Mouse (Mus musculus): ENCODE measurements around the gene Sdc1.

Gene Sdc1

DNA sequence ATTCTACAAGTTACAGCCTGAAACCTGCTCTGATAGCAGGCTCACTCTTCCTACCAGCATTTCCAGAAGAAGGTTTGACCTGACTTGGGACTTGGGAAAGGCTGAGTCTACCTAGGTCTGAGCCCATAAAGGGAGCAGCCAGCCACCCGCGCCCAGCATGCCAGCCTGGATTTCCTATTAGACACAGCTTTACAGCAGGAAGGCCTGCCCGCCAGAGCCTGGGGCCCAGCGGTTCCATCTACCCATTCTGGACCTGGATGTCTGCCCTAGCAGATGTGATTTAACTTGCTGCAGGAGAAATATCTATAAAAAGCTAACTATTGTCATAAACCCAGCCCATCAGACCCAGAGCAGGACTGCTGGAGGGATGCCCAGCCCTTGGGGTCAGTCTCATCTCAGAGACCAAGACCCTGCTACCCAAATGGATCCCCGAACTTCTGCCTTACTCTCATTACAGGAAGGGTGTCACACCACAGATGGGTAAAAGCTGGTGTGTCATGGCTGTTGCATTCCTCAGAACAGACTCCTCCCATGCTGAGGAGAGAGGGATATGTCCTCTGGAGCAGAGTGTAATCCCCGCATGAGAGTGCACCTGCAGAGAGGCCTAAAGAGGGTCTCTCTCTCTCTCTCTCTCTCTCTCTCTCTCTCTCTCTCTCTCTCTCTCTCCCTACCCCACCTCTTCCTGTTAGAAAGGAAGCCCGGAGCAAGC lies 54.0 kb downstream of the Sdc1 start:
- DNase-seq (ENCODE audit: low read depth, low spot score) = no peak

DNA sequence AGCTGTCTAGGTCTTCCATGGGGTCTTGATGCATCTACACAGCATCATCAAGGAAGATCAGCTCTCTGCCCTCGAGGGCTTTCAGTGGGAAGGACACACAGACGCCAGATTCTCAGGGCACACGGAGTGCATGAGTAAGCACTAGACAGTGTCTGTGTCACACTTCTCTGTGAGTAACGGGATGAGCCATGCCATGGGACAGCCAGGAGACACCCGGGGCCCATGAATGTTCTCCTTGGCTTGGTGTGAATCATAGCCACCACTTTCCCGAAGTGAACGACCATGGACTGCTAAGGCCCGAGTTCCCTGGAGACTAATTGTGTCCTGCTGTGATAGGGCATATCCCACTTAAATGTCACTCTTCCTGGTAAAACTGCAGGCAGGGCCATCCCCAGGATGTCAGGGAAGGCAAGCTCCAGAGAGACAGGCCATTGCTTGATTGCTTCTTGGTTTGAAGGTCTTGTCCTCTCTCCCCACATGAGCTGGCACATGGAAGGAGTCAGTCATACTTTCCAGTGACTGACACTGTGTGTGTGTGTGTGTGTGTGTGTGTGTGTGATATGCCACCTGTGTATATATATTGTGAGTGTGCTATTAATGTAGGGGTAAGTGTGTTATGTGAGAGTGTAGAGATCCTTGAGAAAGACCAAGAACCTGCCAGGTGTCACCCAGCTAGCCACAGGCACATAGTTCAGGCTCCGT lies 56.0 kb downstream of the Sdc1 start:
- DNase-seq (ENCODE audit: low read depth, low spot score) = no peak

DNA sequence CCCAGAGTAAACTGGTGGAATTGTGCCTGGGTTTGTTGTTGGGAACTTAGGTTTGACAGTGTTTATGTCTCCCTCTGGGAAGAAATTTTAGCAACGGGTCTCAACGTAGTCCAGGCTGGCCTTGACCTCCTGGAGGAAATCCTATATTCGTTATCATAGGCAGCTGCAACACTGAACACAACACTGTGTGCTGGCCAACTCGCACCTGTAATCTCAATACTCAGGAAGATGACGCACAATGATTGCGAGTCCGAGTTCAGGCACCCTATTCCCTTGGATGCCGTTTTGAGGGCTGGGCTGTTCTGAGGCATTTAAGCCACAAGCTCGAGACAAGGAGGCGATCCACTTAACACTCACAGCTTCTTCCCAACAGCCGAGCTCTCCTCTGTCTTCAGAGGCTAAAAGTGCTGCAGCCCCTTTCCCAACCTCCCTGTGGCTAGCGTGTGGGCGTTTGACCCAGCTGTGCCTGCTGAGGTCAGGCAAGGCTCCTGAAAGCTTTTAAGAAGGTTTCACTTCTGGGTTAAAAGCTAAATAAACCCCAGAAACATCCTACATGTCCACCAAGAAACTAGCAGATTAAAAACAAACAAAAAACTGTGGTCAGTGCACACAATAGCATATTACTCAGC lies 58.0 kb downstream of the Sdc1 start:
- DNase-seq (ENCODE audit: low read depth, low spot score) = no peak

DNA sequence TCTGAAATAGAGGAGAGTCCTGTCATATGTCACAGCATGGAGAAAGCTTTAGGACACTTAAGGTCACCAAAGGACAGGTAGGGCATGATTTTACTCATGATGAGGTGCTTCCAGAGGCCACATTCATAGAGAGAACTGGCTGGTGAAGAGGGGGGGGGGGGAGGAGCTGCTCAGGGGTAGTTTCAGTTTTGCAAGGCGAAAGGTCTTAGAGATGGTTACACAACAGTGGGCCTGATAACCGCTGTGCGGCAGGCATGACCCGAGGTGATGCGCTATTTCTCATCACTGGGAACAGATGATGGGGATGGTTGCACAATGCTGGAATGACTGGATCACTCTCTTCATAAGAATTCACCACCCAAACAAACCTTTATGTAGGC lies 58.5 kb downstream of the Sdc1 start:
- no peak for DNase-seq (ENCODE audit: low read depth, low spot score)

DNA sequence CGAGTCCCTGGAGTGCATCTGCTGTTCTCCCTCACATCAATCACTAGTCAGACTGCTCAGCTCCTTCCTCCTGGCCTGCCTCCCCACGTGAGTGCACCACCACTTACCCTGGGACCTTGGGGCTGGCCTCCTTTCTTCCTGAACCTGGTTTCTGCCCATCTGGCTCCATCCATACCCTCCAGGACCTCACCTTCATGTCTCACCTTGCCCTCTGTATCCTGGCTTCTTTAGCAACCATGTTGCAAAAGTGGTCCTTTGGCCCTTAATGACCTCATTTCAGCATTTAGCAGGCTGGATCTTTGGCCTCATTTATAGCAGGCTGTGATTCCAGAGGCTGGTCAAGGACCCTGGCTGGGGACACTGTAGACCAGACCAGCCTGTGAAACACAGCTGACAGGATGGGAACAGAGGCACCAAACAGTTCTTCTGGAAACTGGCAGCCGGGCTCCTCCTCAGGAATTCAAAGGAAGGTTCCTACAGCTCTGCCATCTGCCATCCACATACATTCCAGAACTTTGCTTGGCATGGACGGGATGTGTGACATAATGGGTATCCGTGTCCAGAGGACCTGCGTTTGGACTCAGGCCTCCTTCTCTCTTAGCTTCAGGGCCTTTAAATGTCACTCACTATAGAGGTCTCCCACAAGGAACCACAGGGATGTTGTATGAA lies 60.0 kb downstream of the Sdc1 start:
- no peak for DNase-seq (ENCODE audit: low read depth, low spot score)

DNA sequence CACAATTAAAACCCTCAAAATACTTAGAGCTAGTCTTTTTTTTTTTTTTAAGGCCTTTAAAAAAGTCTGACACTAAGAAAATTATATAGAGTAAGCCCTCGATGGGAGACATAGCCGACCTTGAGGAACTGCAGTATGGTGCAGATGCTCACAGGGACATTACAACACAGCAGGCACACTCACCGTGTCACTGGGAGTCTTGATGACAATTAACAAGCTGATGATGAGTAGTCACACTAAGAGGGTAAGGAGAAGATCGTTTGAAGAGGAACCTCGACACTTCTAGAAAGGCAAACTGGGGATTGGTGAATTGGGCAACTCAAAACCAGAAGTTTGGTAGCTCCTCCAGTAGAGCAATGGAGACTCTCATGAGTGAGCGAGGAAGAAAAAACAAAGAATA lies 60.6 kb downstream of the Sdc1 start:
- no peak for DNase-seq (ENCODE audit: low read depth, low spot score)

DNA sequence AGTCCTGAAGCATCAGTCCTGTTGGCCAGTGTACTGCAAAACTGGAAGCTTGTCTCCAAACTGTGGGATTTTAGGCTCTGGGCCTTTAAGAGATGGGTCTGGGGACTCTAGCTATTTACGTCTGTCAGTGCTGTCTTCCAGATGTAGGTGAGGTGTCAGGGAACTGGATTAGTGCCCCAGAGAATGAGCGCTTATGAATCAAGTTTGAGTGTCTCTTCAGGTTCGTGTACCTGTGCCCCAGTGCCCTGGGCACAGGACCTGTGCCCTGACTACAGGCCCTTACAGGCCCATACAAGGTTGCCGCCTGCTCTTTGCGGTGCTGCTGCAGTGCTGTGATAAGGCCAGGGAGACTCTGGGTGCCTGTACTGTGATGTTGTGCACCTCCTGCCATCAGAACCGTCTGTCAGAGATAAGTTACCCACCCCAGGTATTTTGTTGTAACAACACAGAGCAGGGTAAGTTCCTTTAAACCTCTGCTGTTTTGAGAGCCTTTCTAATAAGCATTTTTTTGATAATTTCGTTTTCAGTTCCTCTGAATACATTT lies 69.7 kb downstream of the Sdc1 start:
- DNase-seq (ENCODE audit: low read depth, low spot score) = no peak

DNA sequence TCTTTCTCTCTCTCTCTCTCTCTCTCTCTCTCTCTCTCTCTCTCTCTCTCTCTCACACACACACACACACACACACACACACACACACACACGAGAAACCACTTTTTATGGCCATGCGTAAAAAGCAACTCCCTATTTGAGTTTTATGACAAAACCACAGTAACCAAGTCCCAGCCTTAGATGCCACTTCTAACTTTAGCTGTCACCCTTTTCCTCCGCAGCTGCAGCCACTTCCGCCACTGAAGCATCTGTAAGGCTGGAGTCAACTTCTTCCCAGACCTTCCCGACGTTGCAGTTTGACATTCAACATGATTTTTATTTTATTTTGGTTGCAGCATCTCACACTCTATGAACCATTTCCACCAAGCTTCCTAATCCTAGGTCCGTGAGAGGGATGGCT lies 71.6 kb downstream of the Sdc1 start:
- no peak for DNase-seq (ENCODE audit: low read depth, low spot score)
